Mouse (Mus musculus) midbrain, embryonic 15.5 days (tissue): ENCODE measurements around the gene Tubb2a. TPM values are rescaled to one million over a fixed set of nuclear protein-coding genes. Genes with fewer than 3 reads are reported as not detected.

Source experiments
- ATAC-seq: fragments of 200-750 bp; cut with Nextera tagmentation; replicated peaks from 2 replicates; pipeline ENCODE4 v1.8.0; 2017; ENCODE audit warnings: moderate TSS enrichment
- H3K27ac ChIP-seq: fragments of 300-500 bp; sonication (generic); 2 replicates; pipeline ENCODE4 v1.5.1; 2015; ENCODE audit warnings: mild to moderate bottlenecking, inconsistent platforms
- H3K27me3 ChIP-seq: fragments of 300-500 bp; sonication (generic); replicated peaks from 2 replicates; pipeline ENCODE4 v1.6.1; 2015; ENCODE audit warnings: inconsistent platforms
- H3K36me3 ChIP-seq: fragments of 300-500 bp; sonication (generic); replicated peaks from 2 replicates; pipeline ENCODE4 v1.6.1; 2015; ENCODE audit warnings: inconsistent platforms
- H3K4me1 ChIP-seq: fragments of 300-500 bp; sonication (generic); 2 replicates; pipeline ENCODE4 v1.6.1; 2015; ENCODE audit warnings: inconsistent platforms
- H3K4me2 ChIP-seq: fragments of 300-500 bp; sonication (generic); 2 replicates; pipeline ENCODE4 v1.6.1; 2015; ENCODE audit warnings: inconsistent platforms, mild to moderate bottlenecking, moderate library complexity
- H3K4me3 ChIP-seq: fragments of 300-500 bp; sonication (generic); 2 replicates; pipeline ENCODE4 v1.5.1; 2015; ENCODE audit warnings: mild to moderate bottlenecking, inconsistent platforms
- H3K9ac ChIP-seq: fragments of 300-500 bp; sonication (generic); 2 replicates; pipeline ENCODE4 v1.6.1; 2015; ENCODE audit warnings: mild to moderate bottlenecking, inconsistent platforms
- H3K9me3 ChIP-seq: fragments of 300-500 bp; sonication (generic); 2 replicates; pipeline ENCODE4 v1.6.1; 2016; ENCODE audit warnings: inconsistent platforms
- WGBS: fragments of 180-500 bp; shearing (Covaris S2); methylation state at CpG from one replicate; pipeline ENCODE4 v1.1.7; 2015; ENCODE audit warnings: mixed read lengths; 5-methylcytosine and 5-hydroxymethylcytosine counted together
- polyA plus RNA-seq: library from polyadenylated mRNA; unstranded; fragments of >200 nt; fragmentation: Nextera tagmentation; extraction: Ambion mirVana; gene quantifications from 2 replicates; pipeline ENCODE4 v1.2.1, GENCODE M21; 2015

The Tubb2a gene
- polyA plus RNA-seq, 1 experiment from 2014 or later = 3,188 TPM

DNA sequence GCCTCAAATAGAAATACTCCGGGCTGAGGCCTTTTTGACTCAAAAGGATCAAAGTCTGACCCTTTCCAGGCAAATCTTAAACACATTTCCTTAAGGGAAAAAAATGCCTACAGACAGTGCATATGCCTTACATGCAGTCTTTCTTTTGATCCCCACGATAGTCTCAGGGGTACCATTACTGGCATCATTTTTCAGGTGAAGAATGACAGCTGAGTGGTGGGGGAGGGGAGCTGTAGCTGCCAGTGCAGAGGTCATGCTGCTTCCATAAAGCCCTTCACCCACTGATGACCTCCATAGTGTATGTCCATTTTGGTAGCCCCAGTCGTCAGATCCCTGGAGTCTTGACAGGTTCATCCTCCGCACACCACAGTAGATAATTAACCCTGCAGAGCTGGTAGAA is 7.5 kb downstream of the Tubb2a start:
- 67% methylated on average over 4 of the region's 4 CpGs for WGBS
- H3K27ac ChIP-seq = no peak overlapping the region
- no peak overlapping the region for H3K9ac ChIP-seq
- no peaks in the 10 kb centered on the region for H3K9me3 ChIP-seq
- H3K4me2 ChIP-seq = no peak overlapping the region
- H3K27me3 ChIP-seq = no peaks in the 10 kb centered on the region
- no peak overlapping the region for H3K4me3 ChIP-seq
- ATAC-seq = no peak
- H3K36me3 ChIP-seq = peaks cover 10% of the 10 kb centered on the region; the same call in 1 of the 2 replicates
- peaks cover 19% of the 10 kb centered on the region for H3K4me1 ChIP-seq

DNA sequence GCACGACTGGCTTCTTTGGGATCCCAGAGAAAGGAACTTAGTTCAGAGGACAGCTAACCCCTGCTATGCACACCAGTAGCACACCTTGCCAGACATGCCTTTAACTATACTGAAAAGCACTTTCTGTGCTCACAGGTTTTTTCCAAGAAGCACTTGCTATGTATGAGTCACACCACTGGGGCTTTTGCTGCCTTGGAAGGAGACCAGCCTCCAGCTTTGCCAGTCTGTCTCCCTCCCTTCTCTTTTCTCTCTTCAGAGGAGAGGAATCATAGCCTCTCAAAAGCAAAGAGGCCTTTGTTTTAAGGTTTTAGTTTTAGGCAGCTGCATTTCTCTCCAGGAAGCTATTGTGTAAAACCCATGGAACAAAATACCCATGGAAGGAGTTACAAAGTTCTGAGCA is 11.5 kb downstream of the Tubb2a start:
- H3K4me1 ChIP-seq = no peaks in the 10 kb centered on the region
- no peak for ATAC-seq
- H3K4me3 ChIP-seq = no peak overlapping the region
- H3K9ac ChIP-seq = no peak overlapping the region
- H3K9me3 ChIP-seq = no peaks in the 10 kb centered on the region
- no peaks in the 10 kb centered on the region for H3K27me3 ChIP-seq
- no peak overlapping the region for H3K4me2 ChIP-seq
- 11% methylated on average over 1 of the region's 1 CpGs for WGBS
- peaks cover 3% of the 10 kb centered on the region; the same call in 1 of the 2 replicates for H3K36me3 ChIP-seq
- no peak overlapping the region for H3K27ac ChIP-seq

DNA sequence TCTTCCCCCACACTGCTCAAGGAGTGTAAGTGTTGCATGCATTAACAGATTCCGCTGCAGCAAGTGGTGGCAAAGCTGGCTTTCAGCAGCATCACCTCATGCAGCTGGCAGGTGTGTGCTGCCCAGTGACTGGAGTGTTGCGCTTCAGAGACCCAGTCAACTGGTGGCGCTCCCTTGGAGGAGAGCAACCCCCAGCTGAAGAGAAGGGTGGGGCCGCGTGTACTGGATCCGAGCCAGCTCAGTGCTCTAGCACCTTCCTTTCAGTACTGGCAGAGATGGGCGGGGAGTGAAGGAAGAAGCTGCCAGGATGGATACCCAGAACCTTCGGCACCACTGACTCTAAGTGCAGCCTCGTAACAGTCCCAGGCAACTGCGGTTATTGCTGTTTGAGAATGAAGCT is 15.3 kb downstream of the Tubb2a start:
- no peaks in the 10 kb centered on the region for H3K9me3 ChIP-seq
- no peak overlapping the region for H3K9ac ChIP-seq
- H3K27ac ChIP-seq = no peak overlapping the region
- H3K36me3 ChIP-seq = no peaks in the 10 kb centered on the region; the same call in 1 of the 2 replicates
- H3K4me1 ChIP-seq = no peaks in the 10 kb centered on the region
- no peak for ATAC-seq
- 90% methylated on average over 10 of the region's 10 CpGs for WGBS
- H3K27me3 ChIP-seq = no peaks in the 10 kb centered on the region
- no peak overlapping the region for H3K4me2 ChIP-seq
- H3K4me3 ChIP-seq = no peak overlapping the region

DNA sequence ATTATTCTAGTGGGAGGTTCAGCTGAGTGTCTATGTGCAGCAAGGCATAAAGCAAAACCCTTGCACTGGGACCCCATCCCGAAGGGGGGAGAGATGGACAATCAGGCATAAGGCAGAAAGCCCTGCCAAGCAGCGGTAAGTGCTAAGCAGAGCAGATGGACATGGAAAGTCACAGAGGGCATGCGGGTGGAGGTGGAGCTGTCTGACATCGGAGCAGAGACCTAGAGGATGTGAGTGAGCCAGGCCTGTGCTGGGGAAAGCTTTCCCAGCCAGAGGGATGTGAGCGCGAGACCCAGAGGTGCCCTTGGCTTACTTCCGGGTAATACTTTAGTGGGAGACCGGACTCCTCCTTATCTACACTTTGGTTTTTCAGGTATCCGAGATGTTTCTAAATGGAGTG is 17.7 kb downstream of the Tubb2a start:
- Histone ChIP-seq H3K4me2 (no peak overlapping the region), H3K4me3 (no peak overlapping the region), H3K36me3 (peaks cover 8% of the 10 kb centered on the region), H3K9me3 (no peaks in the 10 kb centered on the region), H3K27ac (no peak overlapping the region), H3K27me3 (no peaks in the 10 kb centered on the region), H3K4me1 (no peaks in the 10 kb centered on the region), H3K9ac (no peak overlapping the region)
- 89% methylated on average over 9 of the region's 9 CpGs for WGBS
- no peak for ATAC-seq

DNA sequence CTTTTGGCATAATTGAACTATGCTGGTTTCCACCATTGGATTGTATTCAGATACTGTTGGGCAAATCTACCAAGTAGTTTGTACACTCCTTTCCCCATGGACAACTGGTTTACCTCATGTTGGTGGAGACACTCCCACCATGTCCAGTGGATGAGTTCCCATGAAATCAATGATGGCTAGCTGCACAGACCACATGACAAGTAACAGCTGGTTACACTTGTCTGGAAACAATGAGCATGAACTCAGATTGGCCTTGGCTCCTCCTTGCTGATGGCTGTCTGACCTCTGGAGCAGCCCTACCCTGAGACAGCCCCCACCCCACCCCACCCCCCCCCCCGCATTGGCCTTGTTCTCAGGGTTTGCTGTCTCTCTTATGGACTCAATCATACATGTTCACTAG is 20.6 kb downstream of the Tubb2a start:
- peaks cover 11% of the 10 kb centered on the region for H3K36me3 ChIP-seq
- no peaks in the 10 kb centered on the region for H3K9me3 ChIP-seq
- ATAC-seq = no peak
- no peaks in the 10 kb centered on the region for H3K27me3 ChIP-seq
- H3K4me1 ChIP-seq = no peaks in the 10 kb centered on the region
- no peak overlapping the region for H3K4me2 ChIP-seq
- H3K27ac ChIP-seq = no peak overlapping the region
- no peak overlapping the region for H3K9ac ChIP-seq
- WGBS = 83% methylated on average over 1 of the region's 1 CpGs
- H3K4me3 ChIP-seq = no peak overlapping the region

DNA sequence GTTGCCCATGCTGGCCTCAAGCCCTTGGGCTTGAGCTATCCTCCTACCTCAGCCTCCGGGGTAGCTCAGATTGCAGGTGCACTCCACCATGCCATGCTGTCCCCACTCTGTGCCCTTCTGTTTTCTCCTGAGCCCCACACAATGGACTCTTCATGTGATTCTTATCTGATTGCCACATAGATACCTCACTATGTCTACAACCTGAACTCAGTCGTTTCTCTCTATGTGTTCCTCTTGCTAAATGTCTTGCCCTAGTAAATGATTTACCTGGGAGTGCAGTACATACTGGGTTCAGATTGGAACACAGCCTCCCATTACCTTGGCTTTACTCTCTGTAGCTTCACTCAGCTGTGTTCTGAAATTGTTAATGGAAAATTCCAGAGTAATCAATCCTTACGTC is 22.8 kb downstream of the Tubb2a start:
- H3K36me3 ChIP-seq = peaks cover 11% of the 10 kb centered on the region
- WGBS = 91% methylated on average over 3 of the region's 3 CpGs

DNA sequence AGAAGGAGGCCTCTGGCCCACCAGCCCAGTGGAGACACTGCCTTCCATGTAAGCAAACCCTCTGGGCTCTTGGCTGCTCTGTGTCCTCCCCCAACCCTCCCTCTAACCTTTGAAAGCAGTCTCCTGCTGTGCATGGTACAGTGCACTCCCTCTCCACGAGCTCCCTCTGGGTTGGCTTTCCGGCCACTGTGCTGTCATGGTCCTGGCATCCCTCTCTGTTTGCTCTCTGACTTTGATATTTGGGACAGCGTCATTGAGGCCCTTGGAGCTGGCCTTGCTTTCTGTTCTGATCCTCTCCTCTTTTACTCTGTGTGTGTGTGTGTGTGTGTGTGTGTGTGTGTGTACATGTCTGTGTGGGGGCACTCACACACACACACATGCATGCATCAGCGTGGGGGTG is 23.4 kb downstream of the Tubb2a start:
- no peak overlapping the region for H3K27ac ChIP-seq
- no peaks in the 10 kb centered on the region for H3K9me3 ChIP-seq
- WGBS = 68% methylated on average over 4 of the region's 4 CpGs
- no peaks in the 10 kb centered on the region for H3K27me3 ChIP-seq
- no peaks in the 10 kb centered on the region for H3K4me1 ChIP-seq
- no peak for ATAC-seq
- no peak overlapping the region for H3K4me3 ChIP-seq
- peaks cover 11% of the 10 kb centered on the region for H3K36me3 ChIP-seq
- no peak overlapping the region for H3K4me2 ChIP-seq
- no peak overlapping the region for H3K9ac ChIP-seq

More for the DNA sequence above, 22.8 kb downstream of the Tubb2a start:
- H3K27ac ChIP-seq = no peak overlapping the region
- H3K4me3 ChIP-seq = no peak overlapping the region
- no peak overlapping the region for H3K4me2 ChIP-seq
- H3K27me3 ChIP-seq = no peaks in the 10 kb centered on the region
- H3K9ac ChIP-seq = no peak overlapping the region
- no peak for ATAC-seq
- no peaks in the 10 kb centered on the region for H3K9me3 ChIP-seq
- H3K4me1 ChIP-seq = no peaks in the 10 kb centered on the region

DNA sequence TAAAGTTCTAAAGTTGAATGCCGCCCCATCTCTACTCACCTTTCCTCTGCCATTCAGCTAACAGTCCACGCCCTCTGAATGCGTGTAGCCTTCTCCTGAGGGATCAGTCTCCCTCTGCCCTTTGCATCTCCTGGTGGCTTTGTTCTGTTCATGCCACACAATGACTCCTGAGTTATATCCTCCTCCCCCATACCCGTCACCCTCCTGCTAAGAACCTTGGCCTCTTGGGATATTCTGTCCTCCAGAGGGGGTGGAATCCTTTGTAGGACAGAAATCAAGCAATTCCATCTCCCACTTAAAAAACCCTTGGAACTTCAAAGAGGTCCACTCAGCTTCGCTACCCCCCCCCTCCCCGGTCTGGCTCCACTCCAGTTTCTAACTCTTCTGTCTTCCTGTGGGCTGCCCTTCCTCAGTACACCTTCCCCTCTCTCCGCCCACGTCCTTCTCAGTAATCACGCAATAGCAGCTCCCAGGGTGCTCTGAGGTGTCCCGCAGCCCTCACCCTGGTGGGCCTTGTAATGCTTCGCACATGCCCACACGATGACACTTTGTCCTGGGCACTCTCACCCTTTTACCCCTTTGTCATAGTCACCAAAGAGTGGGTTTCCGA is 24.0 kb downstream of the Tubb2a start:
- H3K4me1 ChIP-seq = no peaks in the 10 kb centered on the region

DNA sequence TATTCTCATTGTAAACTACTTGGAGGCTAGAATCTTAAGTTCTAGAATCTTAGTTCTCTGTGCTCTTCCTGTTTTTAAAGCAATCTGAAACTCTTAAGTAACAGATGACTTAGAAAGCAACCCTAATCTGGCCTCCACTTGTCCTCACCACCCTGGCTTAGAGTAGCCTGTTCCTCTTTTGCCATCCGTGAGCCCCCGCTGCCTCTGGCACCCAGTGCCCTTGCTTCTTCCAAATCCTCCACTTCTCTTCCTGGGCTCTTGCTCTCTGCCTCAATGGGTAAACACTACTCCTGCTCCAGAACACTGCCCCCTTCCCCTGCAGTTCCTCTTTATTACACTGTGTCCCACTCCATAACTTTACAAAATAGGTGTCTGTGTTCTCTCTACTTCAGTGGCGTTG is 26.1 kb downstream of the Tubb2a start:
- Histone ChIP-seq H3K9ac (no peak overlapping the region), H3K27ac (no peak overlapping the region), H3K27me3 (no peaks in the 10 kb centered on the region), H3K4me3 (no peak overlapping the region), H3K4me1 (peaks cover 3% of the 10 kb centered on the region), H3K36me3 (peaks cover 11% of the 10 kb centered on the region), H3K4me2 (no peak overlapping the region), H3K9me3 (no peaks in the 10 kb centered on the region)
- ATAC-seq = no peak
- 97% methylated on average over 3 of the region's 3 CpGs for WGBS

More for the DNA sequence above, 24.0 kb downstream of the Tubb2a start:
- Histone ChIP-seq H3K9me3 (no peaks in the 10 kb centered on the region), H3K9ac (no peak overlapping the region), H3K27ac (no peak overlapping the region), H3K27me3 (no peaks in the 10 kb centered on the region), H3K4me2 (no peak overlapping the region), H3K4me3 (no peak overlapping the region), H3K36me3 (peaks cover 11% of the 10 kb centered on the region)
- no peak for ATAC-seq
- 80% methylated on average over 13 of the region's 13 CpGs for WGBS

DNA sequence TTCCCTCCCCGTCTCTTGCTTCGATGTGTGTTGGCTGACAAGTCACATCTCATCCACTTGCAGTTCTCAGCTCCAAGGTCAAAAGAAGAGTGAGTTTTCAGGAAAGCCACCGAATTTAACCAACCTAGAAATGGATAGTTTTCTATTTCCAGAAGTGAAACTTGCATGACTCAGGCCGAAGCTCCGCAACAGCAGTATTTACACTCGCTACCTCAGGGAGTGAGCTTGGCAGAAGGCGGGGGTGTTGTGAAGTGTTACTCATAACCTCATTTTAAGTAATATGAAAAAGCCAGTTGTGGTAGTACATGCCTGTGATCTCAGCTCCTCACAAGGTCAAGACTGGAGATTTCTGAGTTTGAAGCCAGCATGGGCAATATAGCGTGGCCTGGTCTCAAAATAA is 27.3 kb downstream of the Tubb2a start:
- WGBS = 92% methylated on average over 8 of the region's 8 CpGs
- H3K9me3 ChIP-seq = no peaks in the 10 kb centered on the region
- peaks cover 5% of the 10 kb centered on the region for H3K36me3 ChIP-seq
- no peak overlapping the region for H3K4me2 ChIP-seq
- peaks cover 6% of the 10 kb centered on the region for H3K4me1 ChIP-seq
- no peak overlapping the region for H3K9ac ChIP-seq
- no peak overlapping the region for H3K4me3 ChIP-seq
- no peaks in the 10 kb centered on the region for H3K27me3 ChIP-seq
- ATAC-seq = no peak
- no peak overlapping the region for H3K27ac ChIP-seq

DNA sequence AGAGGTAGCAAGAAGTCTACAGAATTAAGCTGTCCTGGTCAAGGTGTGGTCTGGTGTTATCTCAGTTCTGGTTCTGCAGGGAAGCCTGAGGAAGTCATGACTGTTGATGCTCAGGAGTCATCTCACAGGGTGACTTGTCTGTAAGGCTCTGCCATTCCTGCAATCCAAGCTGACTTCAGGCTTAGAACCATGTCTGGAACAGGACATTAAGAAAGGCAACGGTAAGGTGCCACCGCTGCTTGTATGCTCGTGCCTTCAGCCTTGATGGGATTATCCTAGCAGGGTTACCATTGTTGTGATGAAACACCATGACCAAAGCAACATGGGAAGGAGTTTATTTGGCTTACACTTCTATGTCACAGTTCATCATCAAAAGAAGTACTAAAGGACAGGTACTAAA is 30.3 kb downstream of the Tubb2a start:
- Histone ChIP-seq H3K4me2 (no peak overlapping the region), H3K27ac (no peak overlapping the region), H3K4me3 (no peak overlapping the region), H3K9ac (no peak overlapping the region), H3K36me3 (peaks cover 2% of the 10 kb centered on the region), H3K4me1 (peaks cover 6% of the 10 kb centered on the region), H3K27me3 (no peaks in the 10 kb centered on the region), H3K9me3 (no peaks in the 10 kb centered on the region)
- WGBS = 60% methylated on average over 3 of the region's 3 CpGs
- no peak for ATAC-seq

DNA sequence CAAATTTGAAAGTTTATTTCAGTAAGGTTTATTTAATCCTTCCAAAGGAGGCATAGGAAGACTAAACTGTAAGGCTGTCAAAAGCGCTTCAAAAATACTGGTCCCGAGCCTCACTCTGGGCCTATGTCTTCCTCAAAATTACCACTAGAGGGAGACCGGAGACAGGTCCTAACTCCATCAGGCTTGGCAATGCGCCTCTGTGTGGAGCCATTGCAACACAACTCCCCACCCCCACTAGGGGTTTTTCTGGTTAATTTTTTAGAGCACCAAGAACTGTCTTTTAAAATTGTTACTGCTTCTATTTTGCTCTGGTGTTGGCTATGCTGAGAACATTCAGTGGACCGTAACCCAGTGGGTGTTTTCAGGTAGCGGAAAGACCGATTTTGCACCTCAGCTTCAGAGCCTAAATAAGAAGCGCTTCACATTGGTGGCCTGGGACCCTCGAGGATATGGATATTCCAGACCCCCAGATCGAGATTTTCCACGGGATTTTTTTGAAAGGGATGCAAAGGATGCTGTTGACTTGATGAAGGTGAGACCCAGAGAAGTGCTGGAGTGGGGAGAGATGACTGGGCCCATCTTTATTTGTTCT is 31.3 kb downstream of the Tubb2a start:
- H3K36me3 ChIP-seq = no peaks in the 10 kb centered on the region; the same call in 1 of the 2 replicates
- H3K27ac ChIP-seq = 0 out of 2 replicates have a peak overlapping the region, but pooled peaks have one; percentile 16
- no peak overlapping the region for H3K9ac ChIP-seq
- no peaks in the 10 kb centered on the region for H3K27me3 ChIP-seq
- H3K9me3 ChIP-seq = no peaks in the 10 kb centered on the region
- H3K4me2 ChIP-seq = no peak overlapping the region
- ATAC-seq = peak; percentile 95
- peaks cover 6% of the 10 kb centered on the region for H3K4me1 ChIP-seq
- H3K4me3 ChIP-seq = no peak overlapping the region
- WGBS = 40% methylated on average over 11 of the region's 11 CpGs
